Mouse (Mus musculus): ENCODE results near the gene Ampd3. TPM values are rescaled to one million over a fixed set of nuclear protein-coding genes. Genes with fewer than 3 reads are reported as not detected.
A peak's percentile ranks its signal among the peaks of the same experiment; 100 is the strongest.

The Ampd3 gene
- total RNA-seq, 2 experiments from 2014 or later = 4.8 to 7.2 TPM

DNA sequence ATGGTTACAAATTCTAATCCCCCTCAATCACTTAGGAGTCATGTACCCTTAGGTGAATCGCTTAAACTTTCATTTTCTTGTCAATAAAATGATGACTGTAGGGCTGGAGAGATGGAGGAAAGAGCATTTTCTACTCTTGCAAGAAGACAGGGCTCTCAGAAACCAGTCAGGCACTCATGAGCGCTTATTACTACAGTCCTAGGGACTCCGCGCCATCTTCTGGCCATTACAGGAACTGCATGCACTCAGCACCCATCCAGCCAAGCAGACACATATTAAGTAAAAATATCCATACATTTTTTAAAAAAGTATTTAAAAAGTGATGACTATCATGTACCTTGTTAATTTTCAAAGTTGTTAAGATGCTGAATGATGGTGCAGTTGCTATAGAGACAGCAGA lies 33.0 kb downstream of the Ampd3 start:
- peak; percentile 83 for DNase-seq

DNA sequence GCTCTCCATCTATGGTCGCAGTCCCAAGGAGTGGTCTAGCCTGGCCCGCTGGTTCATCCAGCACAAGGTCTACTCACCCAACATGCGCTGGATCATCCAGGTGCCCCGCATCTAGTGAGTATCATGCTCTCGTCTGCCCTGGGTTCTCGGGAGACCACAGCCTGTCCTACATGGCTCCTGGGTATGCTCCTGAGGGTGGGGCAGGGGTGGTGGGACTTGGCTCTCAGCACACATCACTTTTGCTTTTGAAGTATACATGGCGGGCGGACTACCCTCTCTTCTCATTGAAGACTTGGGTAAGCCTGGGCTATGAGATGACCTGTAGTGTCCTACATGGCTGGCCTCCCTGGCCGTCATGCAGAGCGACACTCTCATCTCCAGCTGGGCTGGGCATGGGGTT lies 35.1 kb downstream of the Ampd3 start:
- DNase-seq = no peak

DNA sequence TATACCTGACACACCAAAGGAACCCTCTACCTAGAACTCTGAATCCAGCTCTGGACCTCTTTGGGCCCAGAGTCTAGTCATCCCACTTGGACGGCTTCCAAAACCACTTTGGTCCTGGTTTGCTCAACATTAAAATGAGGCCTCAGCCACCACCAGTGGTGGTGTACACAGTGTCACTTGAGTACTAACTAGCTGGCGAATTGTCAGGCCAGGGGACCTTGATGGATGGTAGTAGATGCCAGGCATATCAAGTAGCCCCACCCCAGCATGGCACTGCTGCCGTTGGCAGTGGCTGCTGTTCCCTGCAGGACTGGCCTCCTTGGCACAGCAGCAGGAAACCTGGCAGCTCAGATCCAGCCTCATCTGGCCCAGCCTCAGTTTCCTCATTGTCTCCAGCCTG lies 36.3 kb downstream of the Ampd3 start:
- peak; percentile 40 for DNase-seq

DNA sequence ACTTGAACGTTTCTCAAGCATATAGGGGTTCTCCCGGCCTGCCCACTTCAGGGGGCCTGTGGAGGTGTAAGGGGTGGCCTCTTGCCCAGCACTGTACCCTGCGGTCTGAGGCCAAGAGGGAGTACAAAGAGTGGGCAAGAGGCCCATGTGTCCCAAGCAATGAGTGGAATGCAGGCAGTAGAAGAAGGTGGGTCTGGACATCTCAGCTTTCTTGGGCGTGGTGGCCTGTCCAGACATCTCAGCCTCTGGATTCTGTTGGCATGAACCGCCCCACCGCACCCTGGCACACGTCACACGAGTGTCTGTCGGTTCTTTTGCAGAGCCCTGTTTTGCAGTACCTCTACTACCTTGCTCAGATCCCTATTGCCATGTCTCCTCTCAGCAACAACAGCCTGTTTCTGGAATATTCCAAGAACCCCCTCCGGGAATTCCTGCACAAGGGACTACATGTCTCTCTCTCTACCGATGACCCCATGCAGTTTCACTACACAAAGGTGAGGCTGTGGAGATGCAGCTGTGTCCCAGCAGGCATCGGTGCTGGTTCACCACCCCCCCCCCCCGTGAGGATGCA lies 39.5 kb downstream of the Ampd3 start:
- no peak for DNase-seq

DNA sequence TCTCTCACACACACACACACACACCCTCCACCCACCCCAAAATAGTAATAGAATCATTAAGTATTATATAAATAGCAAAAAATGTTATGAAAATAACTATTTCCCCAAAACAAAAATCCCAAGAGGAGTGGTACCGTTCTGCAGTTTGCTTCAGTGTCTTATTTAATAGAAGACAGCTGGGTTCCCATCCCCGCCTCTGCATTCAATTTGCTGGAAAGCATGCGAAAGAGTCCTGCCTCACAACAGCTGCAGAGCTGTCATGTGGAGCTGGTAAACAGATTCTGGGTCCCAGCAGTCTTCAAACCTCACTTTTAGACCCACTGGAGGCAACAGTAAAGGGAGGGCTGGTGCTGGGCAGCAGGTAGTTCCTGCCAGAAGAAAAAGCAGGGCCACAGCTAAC lies 41.0 kb downstream of the Ampd3 start:
- DNase-seq = no peak

DNA sequence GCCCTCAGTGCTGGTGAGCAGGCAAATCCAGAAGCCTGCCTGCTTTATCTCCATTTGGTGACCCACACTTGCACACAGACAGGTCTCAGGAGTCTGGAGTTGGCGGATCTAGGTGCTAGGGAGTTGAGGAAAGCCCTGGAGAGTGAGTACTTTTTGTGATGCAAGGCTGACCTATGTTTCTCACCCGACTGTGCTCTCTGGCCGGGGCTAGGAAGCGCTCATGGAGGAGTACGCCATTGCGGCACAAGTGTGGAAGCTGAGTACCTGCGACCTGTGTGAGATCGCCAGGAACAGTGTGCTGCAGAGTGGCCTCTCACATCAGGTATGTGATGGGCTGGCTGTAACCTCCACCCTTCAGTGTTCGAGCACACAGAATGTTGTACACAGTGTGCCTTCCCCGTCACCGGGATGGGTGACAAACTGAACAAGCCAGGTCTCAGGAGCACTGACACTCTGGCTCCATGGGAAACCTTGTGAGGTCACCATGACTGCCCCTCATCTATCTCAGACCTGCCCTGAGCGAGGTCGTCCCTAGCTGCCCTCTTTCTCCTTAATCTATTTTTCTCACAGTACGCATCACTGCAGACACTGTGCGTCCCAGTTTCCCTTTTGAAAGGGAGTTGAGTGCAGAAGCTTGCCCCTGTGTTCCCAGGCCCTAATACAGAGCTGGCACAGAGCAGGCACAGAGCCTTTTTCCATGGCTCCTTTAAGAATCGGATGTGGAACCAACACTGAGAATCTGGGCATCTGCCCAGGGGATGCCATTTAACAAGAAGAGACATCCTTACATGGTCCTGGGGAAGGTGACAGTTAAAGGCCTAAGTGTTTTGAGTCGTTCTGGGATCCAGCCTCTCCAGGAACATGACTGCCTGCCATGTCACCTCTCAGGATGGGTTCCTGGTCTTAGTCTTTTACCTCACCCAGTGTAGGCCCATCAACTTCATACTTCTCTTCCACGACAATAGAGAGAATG lies 41.9 kb downstream of the Ampd3 start:
- DNase-seq = no peak

DNA sequence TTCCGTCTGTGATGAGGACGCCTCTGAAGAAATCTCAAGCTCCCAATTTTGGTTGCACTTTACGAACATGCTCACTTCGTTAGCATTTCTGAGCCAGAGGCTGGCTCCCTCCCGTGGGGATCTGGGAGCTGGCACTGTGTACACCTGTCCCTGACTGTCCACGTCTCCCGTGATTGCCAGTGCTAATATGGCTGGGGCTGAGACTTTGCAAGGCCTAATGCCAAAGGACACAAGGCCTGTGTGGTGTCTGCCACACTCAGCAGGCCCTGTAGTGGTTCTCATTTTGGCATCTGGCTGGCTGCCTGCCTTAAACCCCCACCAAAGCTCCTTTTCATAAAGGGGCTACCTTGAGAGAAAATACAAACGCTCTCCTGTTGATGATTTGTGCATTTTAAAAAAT lies 43.0 kb downstream of the Ampd3 start:
- DNase-seq = no peak

DNA sequence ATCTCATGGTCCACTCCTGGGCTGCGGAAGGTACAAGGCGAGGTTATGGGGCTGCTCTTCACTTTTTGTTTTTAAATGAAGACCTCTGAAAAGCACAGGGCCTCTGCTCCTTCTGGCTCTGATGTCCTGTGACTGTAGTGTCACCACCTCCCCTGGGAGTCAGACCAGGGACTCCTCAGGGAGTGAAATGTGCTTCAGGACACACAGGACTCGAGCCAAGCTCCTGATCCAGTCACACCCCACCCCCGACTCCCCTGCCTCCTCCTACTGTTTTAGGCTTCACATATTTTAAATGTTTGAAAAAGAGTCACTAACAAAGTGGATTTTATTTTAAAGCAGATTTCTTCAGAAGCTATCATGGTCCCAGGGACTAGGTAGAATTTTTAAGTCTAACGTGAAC lies 43.5 kb downstream of the Ampd3 start:
- no peak for DNase-seq

DNA sequence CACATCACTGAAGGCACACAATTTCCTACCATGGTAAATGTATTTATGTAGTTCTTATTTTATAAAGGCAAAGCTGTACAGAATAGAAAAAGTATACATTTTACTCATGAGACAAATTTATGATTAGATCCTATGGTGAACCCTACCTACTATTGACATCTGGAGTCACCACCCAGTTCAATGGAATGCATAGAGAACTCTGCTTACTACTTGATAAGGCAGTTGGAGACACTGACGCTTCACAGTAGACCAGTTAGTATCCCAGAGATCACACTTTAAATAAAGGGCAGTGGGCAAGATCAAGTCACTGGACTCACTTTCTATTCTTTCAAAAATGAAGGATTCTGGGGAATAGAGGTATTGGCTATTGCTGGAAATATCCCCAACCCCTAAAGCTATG lies 46.0 kb downstream of the Ampd3 start:
- no peak for DNase-seq

DNA sequence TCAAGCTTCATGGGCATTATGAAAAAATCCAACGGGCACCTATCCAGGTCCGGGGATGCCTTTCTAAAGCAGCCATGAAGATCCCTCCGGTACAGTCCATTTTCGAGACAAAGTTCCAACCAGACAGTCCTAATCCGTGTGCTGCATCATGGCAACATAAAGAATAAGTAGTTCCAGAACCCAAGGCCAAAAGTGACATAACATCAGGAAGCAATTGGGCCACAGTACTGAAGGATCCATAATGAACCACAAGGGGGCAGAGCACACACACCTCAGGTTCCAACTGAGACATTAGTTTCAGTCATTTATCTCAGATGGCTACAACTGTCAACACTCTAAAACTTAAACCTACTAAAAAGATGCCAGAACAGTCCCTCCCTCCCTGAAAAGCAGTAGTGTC lies 48.0 kb downstream of the Ampd3 start:
- DNase-seq = no peak

DNA sequence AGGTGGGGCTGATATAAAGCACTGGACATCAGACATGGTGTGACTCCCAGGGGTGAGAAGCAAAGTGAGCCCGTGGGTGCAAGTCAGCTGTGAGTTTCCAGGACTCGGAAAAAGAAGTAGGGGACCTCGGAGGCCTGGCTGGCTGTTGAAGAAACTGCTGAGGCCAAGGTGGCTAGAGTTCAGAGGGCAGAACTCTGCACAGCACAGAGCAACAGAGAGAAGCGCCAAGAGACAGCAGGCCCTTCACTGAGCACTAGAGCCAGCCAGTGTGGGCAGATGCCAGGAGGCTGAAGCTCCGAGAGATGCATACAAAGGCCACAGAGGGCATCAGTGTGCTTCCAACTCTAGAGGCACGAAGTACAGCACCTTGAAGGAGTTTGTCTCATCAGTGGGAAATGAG lies 50.2 kb downstream of the Ampd3 start:
- DNase-seq = no peak

DNA sequence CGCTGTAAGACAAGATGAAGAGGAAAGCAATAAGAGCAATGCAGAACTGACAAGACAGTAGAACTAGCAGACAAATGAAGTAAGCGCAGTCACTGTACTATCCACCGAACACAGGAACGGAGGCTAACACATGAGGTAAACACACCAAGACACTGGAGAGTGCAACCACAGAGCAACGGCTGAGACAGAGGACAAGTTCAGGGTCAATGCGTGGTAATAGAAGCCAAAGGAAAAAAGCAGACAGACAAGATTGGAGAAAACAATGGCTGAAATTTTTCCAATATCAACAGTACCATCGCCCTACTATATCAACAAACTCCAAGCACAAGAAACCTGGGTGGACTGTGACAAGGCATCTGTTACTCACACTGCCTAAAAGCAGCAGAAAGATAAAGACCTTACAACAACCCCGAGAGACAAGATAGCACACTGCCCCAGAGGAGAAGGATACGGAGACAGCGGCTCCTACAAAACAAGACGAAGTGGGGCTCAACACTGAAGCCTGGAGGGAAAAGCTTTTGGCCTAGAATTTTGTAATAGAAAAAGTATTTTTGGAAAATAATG lies 50.9 kb downstream of the Ampd3 start:
- DNase-seq = no peak

DNA sequence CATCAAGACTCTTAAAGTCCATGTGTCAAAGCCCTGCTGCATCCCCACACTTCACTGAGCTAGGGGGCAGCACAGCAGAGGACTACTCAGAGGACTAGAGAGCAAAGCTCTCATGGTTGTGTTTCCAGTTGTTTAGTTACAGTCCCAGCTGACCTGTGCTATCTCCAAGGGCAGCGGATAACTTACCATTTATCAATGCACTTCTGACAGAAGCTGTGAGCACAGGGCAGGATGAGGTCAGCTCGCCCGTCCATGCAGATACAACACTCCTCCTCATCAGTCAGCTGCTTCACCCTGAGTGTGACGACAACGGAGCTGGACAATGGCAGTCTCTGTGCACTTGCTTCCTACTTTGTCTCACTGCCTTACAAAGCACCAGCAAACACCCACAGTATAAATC lies 53.1 kb downstream of the Ampd3 start:
- no peak for DNase-seq

DNA sequence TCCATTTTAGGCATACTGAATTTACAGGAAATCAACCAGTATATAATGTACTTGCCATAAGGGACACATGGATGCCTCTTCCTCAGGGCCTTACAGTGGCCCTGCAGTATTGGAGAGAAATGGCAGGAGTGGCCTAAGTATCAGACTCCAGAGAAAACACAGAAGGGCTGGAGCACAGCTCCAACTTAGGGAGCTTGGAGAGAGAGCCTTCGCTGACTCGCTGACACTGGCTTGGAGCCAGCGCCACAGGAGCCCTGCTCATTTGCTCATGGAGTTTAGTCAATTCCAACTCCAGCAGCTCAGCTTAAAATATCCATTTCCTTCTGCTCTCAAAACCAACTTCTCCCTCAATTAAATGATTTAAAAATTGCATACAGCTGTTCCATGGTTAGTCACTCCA lies 53.6 kb downstream of the Ampd3 start:
- DNase-seq = peak; percentile 61

DNA sequence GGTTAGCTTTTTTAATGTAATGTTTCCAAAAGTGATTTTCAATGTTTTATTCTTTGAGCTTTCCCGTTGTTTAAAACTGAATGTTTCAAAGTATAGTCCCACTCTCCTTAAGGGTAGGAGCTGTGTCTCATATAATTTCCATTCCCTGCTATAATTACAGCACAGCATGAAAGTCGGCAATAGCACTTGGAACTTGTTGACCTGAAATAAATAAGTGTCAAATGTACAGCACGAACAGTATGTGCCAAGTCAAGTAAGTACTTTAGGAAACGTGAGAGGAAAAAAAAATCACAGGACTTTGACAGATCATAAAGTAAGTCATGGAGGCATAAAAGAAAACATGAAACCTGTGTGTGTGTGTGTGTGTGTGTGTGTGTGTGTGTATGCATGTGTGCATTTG lies 54.0 kb downstream of the Ampd3 start:
- no peak for DNase-seq

DNA sequence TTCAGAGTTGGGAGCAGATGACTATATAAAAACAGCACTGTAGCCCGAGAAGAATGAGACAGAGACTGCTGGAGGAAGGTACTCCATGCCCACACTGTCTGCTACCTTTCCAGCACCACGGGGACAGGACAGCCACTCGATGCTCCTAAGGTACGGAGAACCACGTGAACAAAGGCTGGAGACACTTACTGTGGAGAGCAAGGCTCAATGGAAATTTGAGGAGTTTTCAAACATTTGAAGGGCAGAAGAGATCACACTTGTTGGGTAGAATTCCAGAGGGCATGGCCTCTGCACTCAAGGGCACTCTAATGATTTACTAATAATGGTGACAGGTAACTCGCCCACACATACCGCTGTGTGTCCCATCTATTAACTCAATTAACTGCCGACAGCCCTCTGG lies 55.1 kb downstream of the Ampd3 start:
- DNase-seq = no peak

DNA sequence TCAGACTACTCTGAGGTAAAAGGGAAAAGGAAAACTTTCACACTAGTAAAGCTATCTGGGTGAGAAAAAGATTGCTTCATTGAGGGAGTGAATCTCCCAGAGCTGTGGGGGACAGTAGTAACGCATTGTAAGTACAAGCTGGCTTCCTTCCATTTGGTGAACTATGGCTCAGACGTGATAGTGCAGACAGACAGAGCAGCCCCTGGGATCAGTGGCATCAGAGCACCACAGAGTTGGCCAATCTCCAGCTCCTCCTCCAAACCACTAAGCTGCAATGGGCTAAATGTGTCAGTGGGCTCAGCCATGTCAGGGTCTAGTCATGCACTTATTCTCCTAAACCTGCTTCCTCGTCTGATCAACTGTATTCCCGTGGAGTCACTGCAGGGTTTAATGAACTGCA lies 55.6 kb downstream of the Ampd3 start:
- DNase-seq = no peak

DNA sequence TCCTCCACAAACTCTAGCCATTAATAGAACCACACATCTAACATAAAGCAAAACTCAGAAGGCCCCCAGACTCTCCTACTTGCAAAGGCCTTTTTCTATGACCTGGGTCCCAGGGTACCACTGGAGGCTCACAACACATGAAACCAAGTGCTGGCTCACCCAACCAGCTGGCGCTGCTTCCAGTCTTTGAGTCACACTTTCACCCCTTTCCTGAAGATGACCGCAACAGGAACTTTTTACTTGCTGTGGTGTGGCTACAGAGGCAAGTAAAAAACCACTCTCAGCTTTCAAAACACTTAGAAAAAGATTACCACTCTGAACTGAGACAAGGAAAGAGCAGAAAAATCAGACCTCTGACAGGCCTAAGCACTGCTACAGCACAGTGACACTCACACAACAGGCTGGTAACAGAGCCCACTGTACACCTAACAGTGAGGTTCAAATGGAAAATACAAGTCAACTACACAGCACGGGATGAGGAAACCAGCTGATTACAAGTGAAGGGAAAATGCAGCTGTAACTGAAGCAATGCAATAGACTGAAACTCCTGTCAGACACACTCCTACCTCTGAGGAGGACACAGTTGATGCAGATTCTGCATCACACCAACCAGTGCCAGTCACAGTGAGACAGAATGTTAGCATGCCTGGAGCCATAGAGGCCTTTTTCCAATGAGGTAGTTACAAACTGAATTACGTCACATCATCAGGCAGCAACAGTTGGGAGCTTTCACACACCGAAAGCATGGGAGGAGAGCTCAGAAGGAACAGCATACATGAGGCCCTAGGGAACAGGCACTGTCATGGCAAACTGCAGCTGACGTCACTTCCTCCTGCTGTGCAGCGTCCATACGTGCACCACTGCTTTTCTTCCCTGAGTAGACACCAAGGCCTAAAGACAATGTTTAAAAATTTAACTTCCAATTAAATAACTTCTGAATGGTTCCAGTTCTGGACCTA lies 56.3 kb downstream of the Ampd3 start:
- no peak for DNase-seq

DNA sequence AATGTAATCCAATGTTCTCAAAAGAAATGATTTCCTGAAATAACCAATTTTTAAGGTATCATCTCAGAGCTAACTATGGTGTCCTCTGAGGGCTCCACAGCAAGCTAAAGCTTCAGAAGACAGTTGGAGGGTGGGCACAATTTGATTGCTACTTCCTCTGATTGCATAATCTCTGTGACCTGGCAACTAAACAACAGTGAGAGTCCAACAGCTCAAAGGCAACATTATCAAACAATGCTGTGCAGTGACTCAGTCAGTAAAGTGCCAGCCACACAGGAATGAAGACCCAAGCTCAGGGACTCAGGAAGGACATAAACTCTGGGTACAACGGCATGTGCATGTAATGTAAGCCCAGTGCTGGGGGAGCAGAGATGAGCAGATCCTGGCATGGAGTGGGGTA lies 65.0 kb downstream of the Ampd3 start:
- DNase-seq = no peak

DNA sequence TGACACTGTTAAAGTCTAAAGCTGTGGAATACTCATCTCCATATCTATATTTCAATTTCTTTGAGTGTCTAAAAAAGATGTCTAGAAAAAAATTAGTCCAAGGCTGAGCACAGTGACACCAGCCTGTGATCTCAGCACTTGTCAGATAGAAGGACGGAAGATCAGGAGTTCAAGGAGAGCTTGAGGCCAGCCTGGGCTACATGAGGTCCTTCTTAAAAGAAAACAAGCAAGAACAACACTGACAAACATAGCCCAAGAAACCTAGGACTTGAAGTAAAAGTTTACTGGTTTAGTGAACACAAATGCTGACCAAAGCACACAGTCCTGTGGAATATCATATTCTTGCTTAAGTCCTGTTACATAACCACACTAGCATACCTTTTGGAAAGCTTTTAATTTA lies 66.0 kb downstream of the Ampd3 start:
- DNase-seq = no peak

DNA sequence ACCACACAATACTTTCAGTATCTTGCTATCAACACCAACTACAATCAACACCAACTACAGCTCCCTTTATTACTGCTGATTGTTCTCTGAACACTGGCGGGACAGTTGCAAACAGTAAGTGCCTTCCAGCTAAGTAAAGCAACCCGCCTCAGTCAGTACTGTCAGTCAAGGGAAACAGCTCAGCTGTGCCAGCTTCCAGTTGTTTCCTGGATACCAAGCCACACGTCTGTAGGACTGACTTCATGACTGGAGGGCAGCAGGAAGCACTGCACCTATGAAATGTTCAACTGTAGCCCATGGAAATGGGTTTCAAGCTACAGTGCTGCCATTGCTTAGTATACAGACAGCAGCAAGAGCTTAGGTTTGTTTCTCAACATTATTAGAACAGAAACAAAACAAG lies 66.5 kb downstream of the Ampd3 start:
- DNase-seq = no peak

DNA sequence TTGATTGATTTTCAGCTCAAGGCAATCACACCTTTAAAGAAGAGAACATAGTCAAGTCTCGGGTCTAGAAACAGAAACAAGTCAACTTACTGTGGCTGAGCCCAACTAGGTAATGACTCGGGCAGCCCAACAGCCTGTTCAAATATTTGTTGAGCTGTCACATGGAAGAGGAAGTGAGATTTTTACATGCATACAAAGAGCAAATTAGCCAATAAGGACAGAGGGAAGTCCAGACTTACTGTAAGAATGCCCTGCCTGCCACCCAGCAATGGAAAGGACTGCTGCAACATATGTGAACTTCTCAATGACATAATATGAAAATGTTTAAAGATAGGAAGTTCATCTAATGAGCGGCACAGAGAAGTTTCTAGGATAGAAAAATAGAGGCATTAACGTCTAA lies 72.3 kb downstream of the Ampd3 start:
- no peak for DNase-seq
